In the genomic region with DNA sequence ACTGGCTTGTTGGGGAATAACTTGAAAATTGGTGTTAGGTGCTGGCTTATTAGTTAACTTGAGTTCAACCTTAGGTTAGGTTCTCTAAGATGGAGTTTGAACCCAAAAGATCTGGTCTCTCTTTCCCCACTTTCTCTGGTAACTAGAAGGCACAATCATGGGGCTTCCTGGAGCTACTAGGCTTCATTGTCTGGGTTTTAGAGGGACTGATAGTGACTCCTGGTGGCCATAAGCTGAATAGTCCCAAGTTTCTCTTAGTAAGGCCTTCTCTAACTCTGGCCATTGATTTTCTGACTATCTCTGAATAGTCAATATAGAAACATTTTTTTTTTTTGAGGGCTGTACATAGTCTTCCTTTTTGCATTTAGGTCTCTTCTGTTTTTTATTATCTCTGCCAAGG, we compare ENCODE assay signal across 10 mouse cellular contexts.
A peak's percentile ranks its signal among the peaks of the same experiment; 100 is the strongest.
DNase-seq lines count a peak whose midpoint lies in the region; ATAC-seq and TF ChIP-seq lines count a peak whose summit lies in the region.
"Had no signal": no experiment of that assay in that cellular context is flagged by ENCODE, and none has a peak within 500 bp of the region (broad histone marks: within the 10 kb centered on the region; RNA-seq: fewer than 3 reads in every experiment).

No protein-coding gene starts in this region.

- peak; percentile 8 for DNase-seq in embryo, embryonic 9.5 days (ENCODE audit: extremely low spot score)
- DNase-seq in mesoderm, embryonic 11.5 days (ENCODE audit: low read depth, low spot score) = peak; percentile 3
- no peak for DNase-seq in frontal cortex, postnatal 36 days (ENCODE audit: low spot score in 2 of 2)
- no peak for DNase-seq in urinary bladder, postnatal 10 days (ENCODE audit: low spot score)
- DNase-seq in hindbrain, embryonic 10.5 days (ENCODE audit: low spot score) = no peak

- H3K27ac ChIP-seq in intestine, postnatal 0 days (ENCODE audit: low read depth, low read length) = no peak overlapping the region
- H3K27ac ChIP-seq in intestine, embryonic 16.5 days (ENCODE audit: low read length) = no peak overlapping the region
- no peak overlapping the region for H3K27ac ChIP-seq in hindbrain, embryonic 10.5 days
- H3K27ac ChIP-seq: embryonic facial prominence, embryonic 13.5 days; limb, embryonic 15.5 days had no signal

- TF ChIP-seq CTCF in intestine, postnatal 0 days (IDR thresholded peaks at IDR 0.05; ENCODE audit: low read depth) = peak; percentile 63
- TF ChIP-seq CTCF in E14TG2a.4 (conservative IDR thresholded peaks at IDR 0.05; ENCODE audit: low read length) = peak; percentile 65

- no peak overlapping the region for H3K9ac ChIP-seq in intestine, postnatal 0 days (ENCODE audit: low read depth, low read length)
- H3K9ac ChIP-seq in intestine, embryonic 16.5 days (ENCODE audit: low read depth, low read length) = no peak overlapping the region
- H3K9ac ChIP-seq: embryonic facial prominence, embryonic 13.5 days; limb, embryonic 15.5 days had no signal

- no peaks in the 10 kb centered on the region for H3K4me1 ChIP-seq in intestine, postnatal 0 days (replicated peaks; ENCODE audit: control insufficient read depth, insufficient read depth, low read length)
- H3K4me1 ChIP-seq in intestine, embryonic 16.5 days (ENCODE audit: control insufficient read depth, insufficient read depth, low read length) = no peaks in the 10 kb centered on the region
- no peaks in the 10 kb centered on the region for H3K4me1 ChIP-seq in E14TG2a.4 (replicated peaks; ENCODE audit: low read depth, low read length)
- no peaks in the 10 kb centered on the region for H3K4me1 ChIP-seq in hindbrain, embryonic 10.5 days (replicated peaks)
- H3K4me1 ChIP-seq: embryonic facial prominence, embryonic 13.5 days; limb, embryonic 15.5 days had no signal

- H3K4me2 ChIP-seq in intestine, postnatal 0 days (replicated peaks; ENCODE audit: low read depth) = no peak overlapping the region
- H3K4me2 ChIP-seq in intestine, embryonic 16.5 days (ENCODE audit: low read depth, low read length) = no peak overlapping the region
- H3K4me2 ChIP-seq: embryonic facial prominence, embryonic 13.5 days; limb, embryonic 15.5 days had no signal

- no peak for ATAC-seq in intestine, postnatal 0 days
- no peak for ATAC-seq in intestine, embryonic 16.5 days

- H3K4me3 ChIP-seq in intestine, postnatal 0 days (ENCODE audit: low read depth, low read length) = no peak overlapping the region
- no peak overlapping the region for H3K4me3 ChIP-seq in intestine, embryonic 16.5 days (ENCODE audit: low read length)
- no peak overlapping the region for H3K4me3 ChIP-seq in E14TG2a.4 (replicated peaks; ENCODE audit: low read length)
- no peak overlapping the region for H3K4me3 ChIP-seq in hindbrain, embryonic 10.5 days
- H3K4me3 ChIP-seq: embryonic facial prominence, embryonic 13.5 days; limb, embryonic 15.5 days had no signal

- H3K9me3 ChIP-seq in intestine, postnatal 0 days (ENCODE audit: control insufficient read depth) = no peaks in the 10 kb centered on the region
- H3K9me3 ChIP-seq in intestine, embryonic 16.5 days (ENCODE audit: control insufficient read depth, low read length) = no peaks in the 10 kb centered on the region
- no peaks in the 10 kb centered on the region for H3K9me3 ChIP-seq in E14TG2a.4 (ENCODE audit: low read length)
- 0 out of 2 replicates have a peak, but pooled peaks cover 2% of the 10 kb centered on the region for H3K9me3 ChIP-seq in hindbrain, embryonic 10.5 days
- H3K9me3 ChIP-seq: limb, embryonic 15.5 days had no signal

- no peaks in the 10 kb centered on the region for H3K27me3 ChIP-seq in intestine, postnatal 0 days (replicated peaks; ENCODE audit: control insufficient read depth, insufficient read depth, low read length)
- H3K27me3 ChIP-seq in intestine, embryonic 16.5 days (replicated peaks; ENCODE audit: control insufficient read depth, insufficient read depth, low read length) = no peaks in the 10 kb centered on the region
- no peaks in the 10 kb centered on the region for H3K27me3 ChIP-seq in E14TG2a.4 (ENCODE audit: insufficient read depth, low read length)
- no peaks in the 10 kb centered on the region for H3K27me3 ChIP-seq in hindbrain, embryonic 10.5 days (ENCODE audit: insufficient read depth, poor library complexity, severe bottlenecking)
- H3K27me3 ChIP-seq: embryonic facial prominence, embryonic 13.5 days; limb, embryonic 15.5 days had no signal

- no peaks in the 10 kb centered on the region for H3K36me3 ChIP-seq in intestine, postnatal 0 days (ENCODE audit: control insufficient read depth, insufficient read depth)
- no peaks in the 10 kb centered on the region for H3K36me3 ChIP-seq in intestine, embryonic 16.5 days (ENCODE audit: control insufficient read depth, insufficient read depth, low read length)
- H3K36me3 ChIP-seq in E14TG2a.4 (ENCODE audit: insufficient read depth, low read length) = no peaks in the 10 kb centered on the region
- no peaks in the 10 kb centered on the region for H3K36me3 ChIP-seq in hindbrain, embryonic 10.5 days
- H3K36me3 ChIP-seq: embryonic facial prominence, embryonic 13.5 days; limb, embryonic 15.5 days had no signal

Comparison
In these comparisons a context has a peak if more than half of its experiments do, and no peak if none do; other contexts are left out.
1. DNase-seq: peak in embryo, embryonic 9.5 days (single experiment) and mesoderm, embryonic 11.5 days (single experiment); none in frontal cortex, postnatal 36 days (0 of 2), urinary bladder, postnatal 10 days (single experiment) and hindbrain, embryonic 10.5 days (single experiment).